Mouse (Mus musculus): ENCODE measurements around the gene Fndc4.

The Fndc4 gene

GRCm38 (mm10) chr5:31295606-31296141, at the start of gene Fndc4:
Fndc4 (minus strand) TSS chr5:31296080.
- DNase-seq (ENCODE audit: low read depth in 1 of 2, low spot score in 2 of 2) = no peak

DNA sequence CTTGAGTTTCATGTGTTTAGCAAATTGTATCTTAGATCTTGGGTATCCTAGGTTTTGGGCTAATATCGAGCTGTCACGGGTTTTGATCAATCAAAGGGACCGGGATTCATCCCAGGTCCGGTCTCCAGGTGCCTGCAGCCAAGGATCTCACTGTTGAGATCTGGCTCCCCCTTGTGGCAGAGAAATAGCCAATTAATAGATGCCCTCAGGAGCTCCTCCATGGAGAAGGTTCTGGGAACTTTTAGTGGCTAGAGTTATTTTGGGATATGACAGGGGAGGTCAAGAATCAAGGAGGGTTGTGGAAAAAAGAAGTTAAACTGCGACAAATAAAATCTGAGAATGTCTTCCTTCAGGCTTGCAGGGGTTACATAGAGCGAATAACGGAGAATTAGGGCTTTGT, 32.4 kb upstream of the Fndc4 start:
- peak in 1 of 2 experiments; percentile 3 for DNase-seq (ENCODE audit: low read depth in 1 of 2, low spot score in 2 of 2)

DNA sequence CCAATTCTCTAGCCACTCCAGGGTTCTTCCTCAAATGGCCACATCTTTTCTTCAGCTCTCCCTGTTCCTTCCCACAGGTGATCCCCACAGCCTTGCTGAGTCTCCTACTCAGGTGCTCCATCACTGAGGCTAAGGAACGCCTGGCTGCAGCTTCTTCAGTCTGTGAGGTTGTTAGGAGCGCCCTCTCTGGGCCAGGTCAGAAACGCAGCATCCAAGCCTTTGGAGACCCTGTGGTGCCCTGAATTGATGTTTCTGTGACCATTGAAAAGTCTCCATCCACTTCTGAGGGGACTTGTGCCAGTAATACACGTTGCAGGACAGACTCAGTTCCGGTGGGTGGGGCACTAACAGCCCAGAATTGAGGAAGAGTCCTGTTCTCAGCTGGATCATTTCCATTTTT, 31.0 kb upstream of the Fndc4 start:
- no peak for DNase-seq (ENCODE audit: low read depth in 1 of 2, low spot score in 2 of 2)

GRCm38 (mm10) chr5:31324085-31324484, 28.2 kb upstream of the Fndc4 start:
- no peak for DNase-seq (ENCODE audit: low read depth in 1 of 2, low spot score in 2 of 2)

- no peak for DNase-seq (ENCODE audit: low read depth in 1 of 2, low spot score in 2 of 2)
Measured at GRCm38 (mm10) chr5:31322776-31323175, 26.9 kb upstream of the Fndc4 start.

DNA sequence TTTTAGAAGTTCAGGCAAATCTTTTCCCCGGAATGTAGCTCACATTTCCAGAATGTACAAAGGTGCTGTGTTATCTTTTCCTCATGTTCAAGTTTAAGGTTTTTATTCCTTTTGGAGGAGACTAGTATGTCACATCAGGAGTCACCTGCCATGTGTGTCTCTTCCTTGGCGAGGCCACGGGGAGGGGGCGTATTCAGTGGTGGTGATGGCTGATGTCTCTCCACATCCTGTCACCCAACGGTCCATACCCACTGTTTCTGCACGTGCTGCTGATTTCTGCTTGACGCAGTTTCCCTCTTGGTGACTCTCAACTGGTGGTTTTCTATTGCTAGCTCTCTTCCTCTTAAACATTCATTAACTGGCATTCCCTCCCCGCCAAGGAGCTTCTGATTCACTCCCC, 16.9 kb upstream of the Fndc4 start:
- DNase-seq (ENCODE audit: low read depth in 1 of 2, low spot score in 2 of 2) = no peak

DNA sequence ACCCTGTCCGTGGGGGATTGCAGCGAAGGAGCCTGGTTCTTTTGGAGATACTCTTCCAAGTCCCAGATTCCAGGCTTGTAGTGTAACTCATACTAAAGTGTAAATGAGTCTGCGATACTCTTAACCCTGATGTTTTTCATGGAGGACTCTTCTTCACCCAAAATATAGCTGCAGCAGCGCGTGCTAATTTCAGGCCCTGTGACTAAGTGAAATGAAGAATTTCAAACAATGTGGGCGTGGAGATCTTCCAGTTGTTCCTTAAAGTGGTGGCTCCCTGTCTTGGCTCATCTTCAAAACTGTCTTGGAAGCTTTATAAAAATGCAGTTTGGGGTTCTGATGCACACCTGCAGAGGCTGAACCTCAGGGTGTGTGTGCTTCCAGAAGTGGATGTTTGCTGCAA, 7.2 kb upstream of the Fndc4 start:
- no peak for DNase-seq (ENCODE audit: low read depth in 1 of 2, low spot score in 2 of 2)

- no peak for DNase-seq (ENCODE audit: low read depth in 1 of 2, low spot score in 2 of 2)
Measured at GRCm38 (mm10) chr5:31301866-31302265, 6.0 kb upstream of the Fndc4 start.

GRCm38 (mm10) chr5:31298486-31298885, 2.6 kb upstream of the Fndc4 start:
- DNase-seq (ENCODE audit: low read depth in 1 of 2, low spot score in 2 of 2) = no peak

DNA sequence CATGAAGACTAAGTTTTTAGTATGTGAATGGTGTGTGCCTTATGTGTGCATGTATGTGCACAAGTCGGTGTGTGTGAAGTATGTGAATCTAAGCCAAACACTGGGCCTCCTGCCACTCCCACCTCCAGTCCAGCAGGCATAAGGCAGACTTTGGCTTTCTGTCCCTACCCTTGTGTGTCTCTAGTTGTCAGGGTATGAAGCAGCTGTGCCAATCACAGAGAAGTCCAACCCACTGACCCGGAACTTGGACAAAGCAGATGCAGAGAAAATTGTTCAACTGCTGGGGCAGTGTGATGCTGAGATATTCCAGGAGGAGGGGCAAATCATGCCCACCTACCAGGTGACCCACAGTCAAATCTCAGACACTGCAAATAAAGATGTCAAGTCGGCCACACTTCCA, 2.1 kb upstream of the Fndc4 start:
- DNase-seq (ENCODE audit: low read depth in 1 of 2, low spot score in 2 of 2) = no peak

DNA sequence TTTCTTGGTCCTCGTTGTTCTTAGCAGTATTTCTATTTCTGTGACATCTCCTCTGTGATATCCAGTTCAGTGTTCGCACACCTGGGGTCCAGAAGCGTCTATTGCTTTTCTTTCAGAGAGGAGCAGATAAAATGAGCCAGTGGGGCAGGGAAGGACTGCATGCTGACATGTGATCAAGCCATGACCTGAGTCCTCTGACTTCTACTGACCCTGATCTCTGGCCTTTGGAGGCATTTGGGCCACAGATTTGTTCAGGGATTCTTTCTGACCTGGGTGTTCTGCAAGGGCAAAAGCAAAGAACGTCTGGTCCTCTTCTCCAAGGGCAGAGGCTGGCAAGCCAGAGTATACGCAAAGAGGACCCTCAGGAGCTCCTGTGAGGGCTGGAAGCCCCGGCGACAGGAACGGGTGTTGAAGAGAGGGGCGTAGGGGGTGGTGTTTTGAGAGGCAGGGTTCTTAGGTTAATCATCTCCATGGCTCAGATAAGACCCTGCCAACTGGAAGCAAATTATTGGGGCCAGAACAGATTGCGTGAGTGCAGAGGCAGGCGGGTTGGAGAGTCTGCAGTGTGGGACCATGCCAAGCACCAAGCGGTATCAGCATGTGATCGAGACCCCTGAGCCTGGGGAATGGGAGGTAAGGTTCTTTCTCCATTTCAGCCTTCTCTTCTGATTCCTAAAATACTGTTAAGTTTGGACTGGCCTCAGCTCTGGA, 1.3 kb upstream of the Fndc4 start, which contains the start of gene Gckr:
TSS of gene Gckr (plus strand) at position 397 of the 711 bp plus-strand sequence.
- DNase-seq (ENCODE audit: low read depth in 1 of 2, low spot score in 2 of 2) = no peak

- DNase-seq (ENCODE audit: low read depth in 1 of 2, low spot score in 2 of 2) = no peak
Measured at GRCm38 (mm10) chr5:31294964-31295605, 795 bp downstream of the Fndc4 start.

DNA sequence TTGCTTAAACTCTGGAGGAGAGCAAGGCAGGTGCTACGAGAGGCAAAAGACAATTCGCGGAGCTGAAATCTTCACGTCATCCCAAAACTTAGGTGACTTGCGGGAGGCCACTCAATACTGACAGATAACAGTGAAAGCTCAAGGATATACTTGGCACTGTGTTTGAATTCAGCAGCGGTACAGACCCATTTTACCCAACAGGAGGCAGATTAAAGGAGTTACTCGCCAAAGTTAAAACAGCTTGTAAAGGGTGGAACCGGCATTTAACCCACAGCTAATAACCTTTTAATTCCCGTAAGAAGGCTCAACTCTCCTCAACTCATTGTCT, 4.6 kb downstream of the Fndc4 start:
- DNase-seq (ENCODE audit: low read depth in 1 of 2, low spot score in 2 of 2) = no peak

DNA sequence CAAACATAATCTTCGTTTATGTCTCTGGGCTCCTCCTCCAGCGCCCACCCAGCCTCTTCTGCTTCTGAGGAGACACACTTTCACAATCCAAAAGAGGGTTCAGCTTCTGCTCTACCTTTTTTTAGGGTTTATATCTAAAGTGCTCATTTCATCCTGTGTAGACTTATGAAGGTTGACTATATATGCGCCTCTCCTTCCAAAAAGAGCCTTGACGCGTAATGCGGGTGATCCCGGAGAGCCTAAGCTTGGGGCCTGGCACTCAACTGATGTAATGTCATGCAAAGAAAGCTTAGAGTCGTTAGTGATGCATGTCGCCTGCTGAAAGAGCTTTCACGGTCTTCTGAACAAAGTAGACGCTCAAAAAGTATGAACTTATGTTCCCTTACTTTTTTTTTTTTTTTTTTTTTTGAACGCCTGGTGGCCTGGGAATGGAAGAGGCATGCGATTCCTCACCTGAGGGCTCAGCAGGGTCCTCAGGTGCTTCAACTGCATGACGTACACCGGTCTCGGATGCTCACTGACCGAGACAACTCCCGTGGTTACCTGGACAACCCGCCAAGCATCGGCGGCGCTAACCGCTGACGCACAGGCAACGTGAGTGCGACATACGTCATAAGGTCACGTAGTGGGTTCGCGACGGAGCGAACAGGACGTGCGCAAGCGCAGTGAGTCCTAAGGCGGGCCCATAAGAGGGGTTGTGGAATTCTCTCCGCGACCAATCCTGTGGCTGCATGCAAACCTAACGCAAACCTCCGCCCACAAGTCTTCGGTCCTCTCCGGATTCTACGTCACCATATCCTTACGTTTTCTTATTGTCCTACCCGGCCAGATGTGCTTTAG, 5.1 kb downstream of the Fndc4 start, which contains the start of gene Ift172:
TSS of gene Ift172 (minus strand) at position 596 of the 840 bp plus-strand sequence.
- peak; percentile 87 to 93 for DNase-seq (ENCODE audit: low read depth in 1 of 2, low spot score in 2 of 2)

DNA sequence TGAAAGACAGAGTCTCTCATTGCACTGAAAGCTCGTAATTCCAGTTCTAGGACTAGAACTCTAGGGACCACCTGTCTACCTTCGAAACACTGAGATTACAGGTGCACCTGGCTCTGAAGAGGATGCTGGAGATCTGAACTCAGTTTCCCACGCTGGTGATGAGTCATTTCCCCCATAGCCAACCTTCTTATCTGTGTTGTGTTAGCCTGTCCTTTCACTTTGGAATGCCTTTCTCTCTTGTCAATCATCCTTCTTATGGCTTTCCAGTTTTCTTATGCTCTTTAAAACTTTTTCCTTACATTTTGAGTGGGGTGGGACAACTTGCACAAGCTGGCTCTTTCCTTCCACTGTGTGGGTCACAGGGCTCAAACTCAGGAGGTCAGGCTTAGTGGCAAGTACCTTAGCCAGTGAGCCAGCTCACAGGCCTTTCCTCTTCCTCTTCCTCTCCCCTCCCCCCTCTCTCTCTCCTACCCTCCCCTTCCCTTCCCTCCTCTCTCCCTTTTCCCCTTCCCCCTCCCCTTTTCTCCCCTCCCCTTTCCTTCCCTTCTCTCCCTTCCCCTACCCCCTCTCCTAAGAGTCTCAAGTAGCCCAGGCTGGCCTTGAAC, 6.2 kb downstream of the Fndc4 start:
- DNase-seq (ENCODE audit: low read depth in 1 of 2, low spot score in 2 of 2) = no peak

- no peak for DNase-seq (ENCODE audit: low read depth in 1 of 2, low spot score in 2 of 2)
Measured at GRCm38 (mm10) chr5:31288655-31289054, 7.2 kb downstream of the Fndc4 start.

GRCm38 (mm10) chr5:31288225-31288624, 7.7 kb downstream of the Fndc4 start:
- no peak for DNase-seq (ENCODE audit: low read depth in 1 of 2, low spot score in 2 of 2)

DNA sequence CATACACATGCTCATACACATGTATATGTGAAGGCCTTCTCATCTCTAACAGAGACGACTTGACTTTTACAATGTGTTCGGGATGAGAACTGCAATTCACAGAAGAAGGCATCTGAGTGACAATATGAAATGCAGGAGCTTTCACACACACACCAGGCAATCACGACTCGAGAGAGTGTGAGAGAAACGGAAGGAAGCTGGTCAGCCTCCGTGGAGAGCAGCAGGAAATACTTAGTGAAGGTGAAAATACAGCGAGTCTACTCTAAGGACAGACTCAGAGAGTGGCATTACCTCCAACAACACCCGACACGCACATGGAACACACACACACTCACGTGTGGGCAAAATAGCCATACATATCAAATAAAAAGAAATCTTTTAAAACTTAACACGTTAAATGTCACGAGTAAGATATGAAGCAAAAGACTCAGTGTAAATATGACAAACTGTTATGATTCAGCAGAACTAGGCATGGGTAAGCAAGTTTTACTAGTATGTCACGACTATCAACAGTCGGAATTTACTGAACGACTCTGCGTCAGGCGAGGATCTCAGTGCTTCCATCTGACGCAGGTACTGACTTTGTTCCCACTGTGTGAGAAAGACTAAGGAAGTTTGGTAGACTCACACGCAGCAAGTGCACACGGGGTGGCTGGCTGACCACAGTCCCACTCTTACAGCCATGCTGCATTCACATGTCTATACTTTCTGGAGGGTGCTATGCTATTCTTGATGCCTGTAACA, 16.5 kb downstream of the Fndc4 start:
- no peak for DNase-seq (ENCODE audit: low read depth in 1 of 2, low spot score in 2 of 2)

GRCm38 (mm10) chr5:31273018-31273417, 22.9 kb downstream of the Fndc4 start:
- DNase-seq (ENCODE audit: low read depth in 1 of 2, low spot score in 2 of 2) = no peak

DNA sequence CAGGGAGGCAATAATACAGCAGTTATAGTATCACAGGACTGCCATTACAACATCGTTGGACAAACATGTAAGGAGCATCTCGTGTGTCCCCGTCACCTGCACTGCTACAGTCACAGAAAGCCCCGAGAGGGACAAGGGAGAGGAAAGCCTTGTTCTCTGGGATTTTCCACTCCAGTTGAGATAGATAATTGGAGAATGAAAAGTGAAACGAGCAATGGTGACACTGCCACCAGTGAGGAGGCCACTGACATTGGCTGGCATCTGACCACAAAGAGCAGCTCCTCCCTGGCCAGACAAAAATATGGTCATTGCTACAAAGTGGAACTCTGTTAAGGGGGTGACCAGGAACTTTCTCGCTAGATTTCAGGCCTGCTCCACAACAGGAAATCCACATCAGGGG, 28.2 kb downstream of the Fndc4 start:
- no peak for DNase-seq (ENCODE audit: low read depth in 1 of 2, low spot score in 2 of 2)

DNA sequence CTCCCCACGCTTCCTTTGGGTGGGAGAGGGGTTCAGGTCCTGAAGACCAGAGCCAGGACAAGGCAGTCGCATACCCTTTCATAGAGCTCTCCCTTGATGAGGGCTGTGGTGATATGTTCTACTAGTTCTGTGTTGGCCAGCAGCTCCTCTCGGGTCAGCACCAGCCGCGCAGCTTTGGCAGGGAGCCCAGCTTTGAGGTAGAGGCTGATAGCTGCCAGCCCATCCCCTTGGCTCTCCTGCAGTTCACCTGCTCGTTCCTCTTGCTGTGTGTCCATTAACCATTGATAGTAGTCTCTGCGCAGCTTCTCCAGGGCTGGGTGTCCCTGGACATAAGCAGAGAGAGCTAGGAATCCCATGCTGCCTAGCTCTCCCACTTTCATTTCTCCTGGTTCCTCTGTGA, 29.8 kb downstream of the Fndc4 start:
- DNase-seq (ENCODE audit: low read depth in 1 of 2, low spot score in 2 of 2) = no peak
